Mouse (Mus musculus) splenic B cell, adult 2 months (primary cell): ENCODE results near the gene Ifit2.
A peak's percentile ranks its signal among the peaks of the same experiment; 100 is the strongest.

Experiments
- DNase-seq: peaks from one replicate; pipeline ENCODE4 v3.0.0-alpha.2; 2011; ENCODE audit warnings: low read depth, low spot score
- H3K27me3 ChIP-seq: 2 replicates; pipeline ENCODE4 v1.6.1; 2012; ENCODE audit warnings: mild to moderate bottlenecking, low read length, moderate library complexity, mixed read lengths; ENCODE audit not compliant: control insufficient read depth, poor library complexity, insufficient read depth, severe bottlenecking
- H3K36me3 ChIP-seq: 2 replicates; pipeline ENCODE4 v1.6.1; 2012; ENCODE audit warnings: mild to moderate bottlenecking, low read length, moderate library complexity, mixed read lengths; ENCODE audit not compliant: control insufficient read depth, poor library complexity, insufficient read depth, severe bottlenecking

Ifit2 gene

GRCm38 (mm10) chr19:34550534-34551223 is at the start of gene Ifit2:
TSS of gene Ifit2 (plus strand) at chr19:34550694.
- peak; percentile 78 for DNase-seq
- Histone ChIP-seq H3K27me3 (no peaks in the 10 kb centered on the region), H3K36me3 (no peaks in the 10 kb centered on the region)

DNA sequence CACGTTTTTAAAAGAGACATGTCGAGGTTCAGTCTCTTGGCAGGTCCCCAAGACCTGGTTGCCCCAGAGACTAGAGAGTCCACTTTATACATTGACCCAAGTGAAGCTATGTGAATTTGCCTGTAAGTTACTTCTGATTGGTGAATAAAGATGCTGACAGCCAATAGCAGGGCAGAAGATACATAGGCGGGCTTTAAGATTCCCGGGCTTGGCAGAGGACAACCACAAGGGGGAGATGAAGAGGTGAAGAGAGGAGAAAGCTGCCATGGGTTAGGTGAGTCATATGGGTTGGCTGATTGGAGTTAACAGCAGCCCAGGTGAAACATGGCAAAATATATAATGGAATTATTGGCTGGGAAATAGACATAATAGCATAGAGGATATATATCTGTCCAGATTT is 49.7 kb upstream of the Ifit2 start:
- peak; percentile 88 for DNase-seq
- H3K36me3 ChIP-seq = peaks cover 1% of the 10 kb centered on the region

DNA sequence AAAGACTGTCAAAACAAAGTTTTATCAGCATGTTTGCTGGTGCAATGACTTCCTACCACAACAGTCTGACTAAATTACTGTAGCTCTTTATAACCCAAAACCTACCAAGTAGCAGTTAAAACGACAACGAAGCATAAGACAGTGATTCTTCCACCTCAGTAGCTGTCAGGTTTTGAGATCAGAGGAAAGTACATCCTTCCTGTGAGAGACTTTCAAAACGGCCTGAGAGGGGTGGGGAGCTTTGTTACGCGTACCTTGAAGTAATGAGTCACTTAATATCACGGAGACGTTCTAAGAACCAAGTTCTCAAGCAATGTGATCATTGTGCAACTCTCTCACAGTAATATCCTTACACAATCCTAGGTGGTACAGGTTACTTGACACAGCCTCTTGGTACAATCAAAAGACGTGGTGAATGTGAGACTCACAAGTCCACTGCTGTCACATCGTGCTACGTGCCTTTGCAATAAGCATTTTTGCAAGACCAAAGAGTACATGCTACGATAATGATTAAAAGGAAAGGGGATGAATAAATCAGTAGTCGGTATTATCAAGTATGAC is 45.3 kb upstream of the Ifit2 start:
- DNase-seq = no peak
- H3K36me3 ChIP-seq = peaks cover 4% of the 10 kb centered on the region

More for the DNA sequence above, 49.7 kb upstream of the Ifit2 start:
- no peaks in the 10 kb centered on the region for H3K27me3 ChIP-seq

GRCm38 (mm10) chr19:34510717-34511116 is 39.8 kb upstream of the Ifit2 start:
- peak; percentile 21 for DNase-seq
- H3K36me3 ChIP-seq = peaks cover 4% of the 10 kb centered on the region
- no peaks in the 10 kb centered on the region for H3K27me3 ChIP-seq

More for the DNA sequence above, 45.3 kb upstream of the Ifit2 start:
- H3K27me3 ChIP-seq = no peaks in the 10 kb centered on the region

- Histone ChIP-seq H3K36me3 (peaks cover 3% of the 10 kb centered on the region; the same call in 1 of the 2 replicates), H3K27me3 (no peaks in the 10 kb centered on the region)
- no peak for DNase-seq
Measured at GRCm38 (mm10) chr19:34511528-34511927, 39.0 kb upstream of the Ifit2 start.

- peak; percentile 52 for DNase-seq
- H3K36me3 ChIP-seq = no peaks in the 10 kb centered on the region; the same call in 1 of the 2 replicates
- no peaks in the 10 kb centered on the region for H3K27me3 ChIP-seq
Measured at GRCm38 (mm10) chr19:34515681-34516080, 34.8 kb upstream of the Ifit2 start.

DNA sequence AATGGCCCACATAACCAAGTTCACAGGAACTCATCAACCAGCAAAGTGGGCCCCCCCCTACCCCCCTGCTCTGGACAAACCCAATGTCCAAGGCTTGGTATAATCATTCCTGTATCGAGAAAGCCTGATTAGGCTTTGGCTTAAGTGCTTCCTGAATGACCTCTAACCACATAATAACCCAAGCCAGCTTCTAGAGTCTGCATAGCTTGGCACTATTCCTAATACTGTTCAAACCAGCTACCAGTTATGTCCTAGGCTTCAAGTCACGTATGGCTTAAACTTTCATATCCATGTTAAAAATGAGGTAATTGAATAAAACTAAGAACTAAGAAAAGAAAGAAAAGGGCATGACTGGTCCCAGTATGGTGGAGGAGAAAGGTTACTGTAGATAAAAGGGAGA is 34.1 kb upstream of the Ifit2 start:
- Histone ChIP-seq H3K27me3 (no peaks in the 10 kb centered on the region), H3K36me3 (no peaks in the 10 kb centered on the region; the same call in 1 of the 2 replicates)
- no peak for DNase-seq

DNA sequence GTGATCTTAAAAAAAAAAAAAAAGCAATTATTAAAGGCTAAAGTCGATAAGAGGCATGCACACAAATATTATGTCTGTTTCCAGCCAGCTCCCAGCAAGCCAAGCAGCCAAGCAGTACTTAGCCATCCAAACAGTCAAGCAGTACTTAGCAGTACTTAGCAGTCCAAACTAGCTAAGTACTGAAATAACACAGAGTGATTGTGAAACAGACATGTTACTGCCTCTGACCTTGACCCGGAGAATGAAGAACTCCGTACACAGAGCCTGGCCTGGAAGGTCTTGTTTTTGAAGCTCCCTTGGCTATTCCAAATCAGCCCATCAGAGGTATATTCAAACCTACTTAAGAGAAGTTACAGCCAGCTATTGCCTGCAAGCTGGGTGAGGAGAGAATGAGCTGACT is 33.3 kb upstream of the Ifit2 start:
- Histone ChIP-seq H3K36me3 (no peaks in the 10 kb centered on the region; the same call in 1 of the 2 replicates), H3K27me3 (no peaks in the 10 kb centered on the region)
- DNase-seq = no peak

DNA sequence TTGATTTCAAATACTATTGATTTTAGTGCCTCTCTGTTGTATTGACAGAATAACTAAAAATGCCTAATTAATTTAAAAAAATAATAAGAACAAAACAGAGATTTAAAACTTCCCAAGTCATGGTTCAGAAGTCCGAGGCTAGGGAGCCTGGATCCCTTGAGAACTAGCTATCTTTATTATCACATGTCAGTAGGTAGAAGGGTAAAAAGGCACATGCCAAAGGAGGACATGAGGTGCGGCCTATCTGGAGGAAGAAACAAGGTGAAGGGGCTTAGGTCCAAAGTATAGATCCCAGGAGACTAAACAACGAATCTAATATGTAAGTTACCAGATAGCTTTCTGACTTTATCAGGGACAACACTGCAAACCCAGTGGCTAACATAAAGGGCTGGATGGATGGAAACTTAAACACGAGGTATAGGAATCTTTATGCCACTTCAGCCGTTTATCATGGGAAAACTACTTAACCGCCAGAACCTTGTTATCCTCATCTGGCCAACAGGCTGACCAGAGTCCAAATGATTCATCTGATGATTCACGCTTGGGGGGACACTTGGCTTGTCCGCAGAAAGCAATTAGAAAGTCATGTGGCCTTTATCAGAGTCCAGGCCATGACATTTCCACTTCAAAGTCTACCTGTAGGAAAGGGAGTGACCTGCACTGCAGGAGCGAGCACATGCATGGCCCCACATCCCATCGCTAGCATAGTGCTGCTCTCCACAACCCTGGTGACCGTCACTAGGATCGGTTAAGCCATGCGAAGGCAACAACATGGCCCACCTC is 32.5 kb upstream of the Ifit2 start:
- no peak for DNase-seq
- no peaks in the 10 kb centered on the region for H3K27me3 ChIP-seq
- H3K36me3 ChIP-seq = no peaks in the 10 kb centered on the region; the same call in 1 of the 2 replicates

DNA sequence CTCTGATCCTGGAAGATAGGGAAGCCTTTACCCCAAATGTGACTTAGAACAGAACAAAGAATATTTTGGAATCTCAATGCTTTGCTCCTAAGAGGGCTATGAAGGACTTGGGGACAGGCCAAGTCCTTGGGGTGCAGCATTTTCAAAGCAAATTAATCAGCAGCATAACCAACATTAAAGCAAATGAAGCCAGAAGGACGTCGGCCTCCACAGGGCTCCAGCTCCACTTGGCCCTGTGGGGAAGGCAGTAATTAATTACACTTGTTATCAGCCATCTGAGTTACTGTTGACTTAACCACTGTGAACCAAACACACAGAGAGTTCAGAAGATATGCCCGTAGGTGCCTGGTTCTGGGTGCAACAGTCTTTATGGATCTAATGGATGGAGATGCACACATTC is 31.7 kb upstream of the Ifit2 start:
- DNase-seq = no peak
- Histone ChIP-seq H3K27me3 (no peaks in the 10 kb centered on the region), H3K36me3 (peaks cover 2% of the 10 kb centered on the region)

DNA sequence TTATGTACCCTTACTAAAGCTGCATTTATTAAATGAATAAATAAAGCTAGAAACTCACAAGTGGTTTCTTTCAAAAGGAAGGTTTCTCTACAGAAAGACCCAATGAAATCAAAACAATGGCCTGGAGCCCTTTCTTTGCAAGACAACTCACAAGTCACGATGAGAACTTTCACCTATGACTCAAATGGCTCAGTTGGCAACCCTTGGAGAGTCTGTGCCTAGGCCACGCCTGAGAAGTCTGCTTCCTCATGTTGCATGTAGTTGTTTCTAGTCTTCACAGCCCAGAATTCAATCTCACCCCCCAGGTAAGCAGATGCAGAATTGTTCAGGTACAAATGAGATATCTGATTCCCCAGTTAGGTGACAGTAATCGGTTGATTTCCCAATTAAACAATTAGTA is 30.8 kb upstream of the Ifit2 start:
- Histone ChIP-seq H3K27me3 (no peaks in the 10 kb centered on the region), H3K36me3 (peaks cover 2% of the 10 kb centered on the region)
- no peak for DNase-seq

GRCm38 (mm10) chr19:34520051-34520450 is 30.4 kb upstream of the Ifit2 start:
- DNase-seq = no peak
- no peaks in the 10 kb centered on the region for H3K27me3 ChIP-seq
- H3K36me3 ChIP-seq = peaks cover 2% of the 10 kb centered on the region

DNA sequence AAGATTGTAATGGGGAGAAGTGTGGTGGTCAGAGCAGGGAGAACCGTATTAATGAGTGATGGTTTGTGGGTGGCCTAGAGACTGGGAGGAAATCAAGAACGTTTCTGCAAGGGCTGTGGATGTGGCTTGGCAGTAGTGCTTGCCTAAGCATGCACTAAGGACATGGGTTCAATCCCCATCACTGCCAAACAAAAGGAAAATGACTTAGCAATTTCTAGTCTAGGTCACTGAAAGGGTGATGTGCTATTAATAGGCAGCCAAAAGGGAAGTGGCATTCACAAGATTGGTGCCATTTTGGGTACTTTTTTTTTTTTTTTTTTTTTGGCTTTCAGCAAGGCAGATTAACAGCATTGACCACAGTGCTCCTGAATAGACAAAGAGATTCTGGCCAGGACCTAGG is 29.1 kb upstream of the Ifit2 start:
- peaks cover 2% of the 10 kb centered on the region for H3K36me3 ChIP-seq
- no peaks in the 10 kb centered on the region for H3K27me3 ChIP-seq
- DNase-seq = peak; percentile 28

- DNase-seq = no peak
- Histone ChIP-seq H3K27me3 (no peaks in the 10 kb centered on the region), H3K36me3 (peaks cover 2% of the 10 kb centered on the region)
Measured at GRCm38 (mm10) chr19:34521978-34522377, 28.5 kb upstream of the Ifit2 start.

GRCm38 (mm10) chr19:34523106-34523725 is 27.3 kb upstream of the Ifit2 start:
- Histone ChIP-seq H3K36me3 (peaks cover 2% of the 10 kb centered on the region; the same call in 1 of the 2 replicates), H3K27me3 (no peaks in the 10 kb centered on the region)
- no peak for DNase-seq
